Mouse (Mus musculus) midbrain, embryonic 16.5 days (tissue): ENCODE measurements at regions not wholly inside any gene's neighbourhood (a gene's known extent, or its start where the extent isn't known, plus 50 kb on each side); places are given as distances from the start of the nearest gene placed in this dataset.
A peak's percentile ranks its signal among the peaks of the same experiment; 100 is the strongest.

Experiments
- ATAC-seq: fragments of 200-750 bp; cut with Nextera tagmentation; 2 replicates; pipeline ENCODE4 v1.8.0; 2017; ENCODE audit warnings: moderate TSS enrichment
- H3K27ac ChIP-seq: fragments of 300-500 bp; sonication (generic); 2 replicates; pipeline ENCODE4 v1.5.1; 2014; ENCODE audit warnings: mild to moderate bottlenecking, low read length, mixed read lengths
- H3K27me3 ChIP-seq: fragments of 300-500 bp; sonication (generic); 2 replicates; pipeline ENCODE4 v1.6.1; 2014; ENCODE audit warnings: low read depth, low read length, mixed read lengths; ENCODE audit not compliant: control insufficient read depth, insufficient read depth
- H3K36me3 ChIP-seq: fragments of 300-500 bp; sonication (generic); 2 replicates; pipeline ENCODE4 v1.6.1; 2014; ENCODE audit warnings: mild to moderate bottlenecking, low read length, moderate library complexity, mixed read lengths; ENCODE audit not compliant: control insufficient read depth, insufficient read depth
- H3K4me1 ChIP-seq: fragments of 300-500 bp; sonication (generic); 2 replicates; pipeline ENCODE4 v1.6.1; 2014; ENCODE audit warnings: mild to moderate bottlenecking, low read length, mixed read lengths; ENCODE audit not compliant: control insufficient read depth, insufficient read depth
- H3K4me2 ChIP-seq: fragments of 300-500 bp; sonication (generic); 2 replicates; pipeline ENCODE4 v1.6.1; 2014; ENCODE audit warnings: mild to moderate bottlenecking, low read length, mixed read lengths
- H3K4me3 ChIP-seq: fragments of 300-500 bp; sonication (generic); 2 replicates; pipeline ENCODE4 v1.5.1; 2014; ENCODE audit warnings: low read depth, mild to moderate bottlenecking, low read length, moderate library complexity, mixed read lengths
- H3K9ac ChIP-seq: fragments of 300-500 bp; sonication (generic); 2 replicates; pipeline ENCODE4 v1.6.1; 2014; ENCODE audit warnings: low read depth, low read length, mixed read lengths
- H3K9me3 ChIP-seq: fragments of 300-500 bp; sonication (generic); replicated peaks from 2 replicates; pipeline ENCODE4 v1.6.1; 2014; ENCODE audit warnings: mild to moderate bottlenecking, low read length, mixed read lengths; ENCODE audit not compliant: control insufficient read depth, poor library complexity, severe bottlenecking
- WGBS: fragments of 180-500 bp; shearing (Covaris S2); extraction: QIAGEN DNeasy Blood & Tissue Kit; methylation state at CpG from one replicate; pipeline ENCODE4 v1.1.7; 2014; 5-methylcytosine and 5-hydroxymethylcytosine counted together

DNA sequence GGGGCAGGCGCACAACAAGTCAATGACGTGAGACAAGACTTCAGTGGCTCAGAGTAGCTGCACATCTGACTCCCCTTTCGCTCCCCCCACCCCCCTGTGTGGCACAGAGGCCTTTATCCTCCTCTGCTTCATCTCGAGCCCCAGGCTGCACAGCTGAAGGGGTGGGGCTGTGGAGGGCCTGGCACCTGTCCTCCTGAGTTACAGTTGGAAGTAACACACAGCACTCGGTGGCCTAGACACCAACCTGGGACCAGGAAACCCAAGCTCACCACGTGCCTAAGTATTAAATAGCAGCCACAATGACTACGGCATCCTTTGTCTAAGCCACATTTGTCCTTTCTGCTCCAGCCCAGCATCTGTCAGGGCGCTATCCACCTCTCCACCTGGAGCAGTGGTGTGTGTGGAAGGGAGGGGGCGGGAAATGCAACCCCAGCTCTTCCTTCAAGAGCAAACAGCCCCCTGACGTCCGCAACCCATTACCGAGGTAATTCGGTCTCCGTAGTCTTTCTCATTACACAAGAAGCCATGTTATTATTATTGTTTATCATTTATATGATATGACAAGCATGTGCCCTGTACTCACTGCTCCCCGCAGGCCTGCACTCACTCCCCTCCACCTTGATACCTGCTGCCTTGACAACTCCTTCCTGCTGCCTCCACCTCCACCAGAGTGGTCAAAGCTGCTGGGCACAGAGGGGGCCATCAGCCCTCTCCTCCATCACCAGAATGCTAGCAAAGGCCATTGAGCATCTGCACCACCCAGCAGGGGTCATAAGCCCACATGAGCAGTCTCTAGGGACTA lies 73.7 kb upstream of the Igsf21 start:
- no peak overlapping the region for H3K27ac ChIP-seq
- no peaks in the 10 kb centered on the region for H3K36me3 ChIP-seq
- no peaks in the 10 kb centered on the region; the same call in 1 of the 2 replicates for H3K9me3 ChIP-seq
- no peak overlapping the region for H3K4me2 ChIP-seq
- no peak overlapping the region for H3K9ac ChIP-seq
- no peak for ATAC-seq
- WGBS = 68% methylated on average over 15 of the region's 15 CpGs
- H3K4me1 ChIP-seq = 0 out of 2 replicates have a peak, but pooled peaks cover 2% of the 10 kb centered on the region
- H3K27me3 ChIP-seq = no peaks in the 10 kb centered on the region
- H3K4me3 ChIP-seq = no peak overlapping the region

DNA sequence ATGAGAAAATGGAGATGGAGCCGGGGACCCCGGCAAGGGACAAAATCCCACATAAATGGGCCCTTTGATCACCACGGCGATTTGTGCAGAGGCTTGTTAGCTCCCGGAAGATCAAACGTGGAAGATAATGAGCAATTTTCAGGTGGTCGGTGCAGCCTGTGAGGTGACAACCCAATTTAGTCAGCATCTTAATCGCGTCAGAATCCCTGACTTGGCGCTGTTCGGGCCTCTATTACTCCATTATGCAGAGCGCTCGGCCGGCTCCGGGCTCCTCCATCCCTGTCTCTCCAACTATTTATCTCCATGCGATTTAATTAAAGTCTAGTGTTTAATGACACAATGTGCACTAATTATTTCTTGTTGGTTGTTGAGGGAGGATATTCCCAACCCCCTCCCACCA lies 66.1 kb upstream of the Igsf21 start:
- H3K4me2 ChIP-seq = no peak overlapping the region
- no peak overlapping the region for H3K9ac ChIP-seq
- no peaks in the 10 kb centered on the region for H3K27me3 ChIP-seq
- H3K4me1 ChIP-seq = peaks cover 6% of the 10 kb centered on the region; the same call in 1 of the 2 replicates
- ATAC-seq = peak; percentile 42; the same call in 1 of the 2 replicates
- H3K36me3 ChIP-seq = no peaks in the 10 kb centered on the region
- WGBS = 18% methylated on average over 16 of the region's 16 CpGs
- 0 out of 2 replicates have a peak overlapping the region, but pooled peaks have one; percentile 4 for H3K27ac ChIP-seq
- no peak overlapping the region for H3K4me3 ChIP-seq
- no peaks in the 10 kb centered on the region for H3K9me3 ChIP-seq

- no peak for ATAC-seq
- Histone ChIP-seq H3K4me3 (no peak overlapping the region), H3K4me1 (peaks cover 6% of the 10 kb centered on the region; the same call in 1 of the 2 replicates), H3K36me3 (no peaks in the 10 kb centered on the region), H3K4me2 (no peak overlapping the region), H3K9ac (no peak overlapping the region), H3K27me3 (no peaks in the 10 kb centered on the region), H3K27ac (no peak overlapping the region), H3K9me3 (peaks cover 2% of the 10 kb centered on the region; the same call in 1 of the 2 replicates)
- WGBS = 60% methylated on average over 8 of the region's 8 CpGs
Measured at GRCm38 (mm10) chr4:140307481-140307880, 60.9 kb upstream of the Igsf21 start.

DNA sequence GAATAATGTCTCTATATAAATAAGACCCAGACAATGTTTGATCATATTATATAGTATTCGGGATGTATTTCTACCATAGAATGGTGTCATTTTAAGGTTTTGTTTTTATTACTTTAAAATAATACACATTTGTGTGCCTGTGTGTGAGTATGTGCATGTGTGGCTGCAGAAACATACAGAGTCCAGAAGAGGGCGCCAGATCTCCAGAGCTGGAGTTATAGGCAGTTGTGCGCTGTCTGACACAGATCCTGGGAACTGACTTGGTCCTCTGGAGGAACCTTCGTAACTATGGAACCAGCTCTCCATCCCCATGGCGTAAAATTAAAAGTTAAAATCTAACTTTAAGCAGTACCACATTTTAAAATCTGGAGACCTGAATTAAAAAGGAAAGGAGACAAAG lies 58.4 kb upstream of the Igsf21 start:
- Histone ChIP-seq H3K4me2 (no peak overlapping the region), H3K36me3 (no peaks in the 10 kb centered on the region), H3K4me1 (peaks cover 4% of the 10 kb centered on the region; the same call in 1 of the 2 replicates), H3K27me3 (no peaks in the 10 kb centered on the region), H3K9me3 (peaks cover 2% of the 10 kb centered on the region; the same call in 1 of the 2 replicates), H3K9ac (no peak overlapping the region), H3K27ac (no peak overlapping the region), H3K4me3 (no peak overlapping the region)
- no peak for ATAC-seq
- WGBS = 84% methylated on average over 5 of the region's 5 CpGs

- no peak overlapping the region for H3K9ac ChIP-seq
- peaks cover 2% of the 10 kb centered on the region; the same call in 1 of the 2 replicates for H3K9me3 ChIP-seq
- no peak for ATAC-seq
- 83% methylated on average over 15 of the region's 15 CpGs for WGBS
- H3K4me2 ChIP-seq = no peak overlapping the region
- H3K27me3 ChIP-seq = no peaks in the 10 kb centered on the region
- H3K4me1 ChIP-seq = peaks cover 2% of the 10 kb centered on the region; the same call in 1 of the 2 replicates
- no peak overlapping the region for H3K4me3 ChIP-seq
- H3K27ac ChIP-seq = no peak overlapping the region
- no peaks in the 10 kb centered on the region for H3K36me3 ChIP-seq
Measured at GRCm38 (mm10) chr4:140301661-140302060, 55.1 kb upstream of the Igsf21 start.

- H3K27ac ChIP-seq = no peak overlapping the region
- no peaks in the 10 kb centered on the region for H3K36me3 ChIP-seq
- H3K27me3 ChIP-seq = no peaks in the 10 kb centered on the region
- no peaks in the 10 kb centered on the region for H3K9me3 ChIP-seq
- WGBS = 62% methylated on average over 18 of the region's 18 CpGs
- H3K4me2 ChIP-seq = peak overlapping the region; percentile 15; the same call in 1 of the 2 replicates
- no peak overlapping the region for H3K4me3 ChIP-seq
- ATAC-seq = no peak
- H3K4me1 ChIP-seq = peaks cover 2% of the 10 kb centered on the region; the same call in 1 of the 2 replicates
- H3K9ac ChIP-seq = no peak overlapping the region
Measured at GRCm38 (mm10) chr4:140297912-140298620, 51.5 kb upstream of the Igsf21 start.
